Mouse (Mus musculus): Measurements from ENCODE around the gene Vkorc1l1.
A peak's percentile ranks its signal among the peaks of the same experiment; 100 is the strongest.
"Not testable (repeated sequence)": the region's sequence is repeated elsewhere in the genome, so short reads cannot be mapped to it uniquely, and the experiment has no call there.

The Vkorc1l1 gene

DNA sequence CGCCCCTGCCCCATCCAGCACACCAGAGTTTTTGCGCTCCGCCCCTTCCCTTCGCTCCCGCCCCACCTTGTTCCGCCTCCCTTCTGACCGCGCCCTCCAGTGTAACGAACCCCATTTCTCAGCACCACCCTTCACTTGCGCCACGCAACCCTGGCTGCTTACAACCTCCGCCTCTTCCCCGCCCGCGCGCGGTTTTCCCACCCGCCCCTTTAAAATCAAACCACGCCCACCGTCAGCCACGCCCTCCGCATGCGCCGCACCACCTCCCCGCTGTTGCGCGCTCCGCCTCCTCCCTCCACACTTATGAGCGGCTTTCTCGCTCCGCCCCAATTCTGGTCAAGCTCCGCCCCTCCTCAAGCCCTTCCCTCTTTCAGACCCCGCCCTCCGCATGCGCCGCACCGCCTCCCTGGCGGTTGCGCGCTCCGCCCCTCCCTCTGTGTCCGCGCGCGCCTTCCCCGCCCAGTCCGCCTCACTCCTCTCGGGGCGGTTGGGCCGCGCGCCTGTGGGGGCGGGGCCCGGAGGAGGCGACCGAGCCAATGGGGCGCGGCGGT is at the start of gene Vkorc1l1:
Gene Vkorc1l1, plus strand, starts transcription at position 476 of the 551 bp plus-strand sequence.
- peak; percentile 98 for DNase-seq (ENCODE audit: low read depth, low spot score)

GRCm38 (mm10) chr5:129895198-129896088 is 46.3 kb upstream of the Vkorc1l1 start, which contains the start of gene Zbed5:
Gene Zbed5 (plus strand): TSS chr5:129895723.
- DNase-seq (ENCODE audit: low read depth, low spot score): peak; percentile 90

DNA sequence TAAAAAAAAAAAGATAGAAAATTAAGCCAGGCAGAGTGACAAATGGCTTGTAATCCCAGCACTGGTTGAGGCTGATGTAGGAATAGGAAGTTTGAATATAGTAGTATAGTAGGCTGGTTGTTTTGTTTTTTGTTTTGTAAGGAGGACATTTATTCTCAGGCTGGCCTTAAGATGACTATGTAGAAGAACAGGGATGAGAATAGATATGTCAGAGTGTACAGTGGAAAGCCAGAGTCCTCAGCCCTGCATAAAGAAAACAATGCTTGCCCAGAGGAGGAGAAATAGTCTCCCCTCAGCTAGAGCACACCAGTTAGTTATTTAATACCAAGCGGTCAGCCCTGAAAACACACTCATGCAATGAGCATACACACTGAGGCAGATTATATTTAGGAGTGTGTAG is 43.3 kb upstream of the Vkorc1l1 start, which contains the start of gene Phkg1:
Gene Phkg1, minus strand, starts transcription at position 101 of the 400 bp plus-strand sequence.
- no peak for DNase-seq (ENCODE audit: low read depth, low spot score)

DNA sequence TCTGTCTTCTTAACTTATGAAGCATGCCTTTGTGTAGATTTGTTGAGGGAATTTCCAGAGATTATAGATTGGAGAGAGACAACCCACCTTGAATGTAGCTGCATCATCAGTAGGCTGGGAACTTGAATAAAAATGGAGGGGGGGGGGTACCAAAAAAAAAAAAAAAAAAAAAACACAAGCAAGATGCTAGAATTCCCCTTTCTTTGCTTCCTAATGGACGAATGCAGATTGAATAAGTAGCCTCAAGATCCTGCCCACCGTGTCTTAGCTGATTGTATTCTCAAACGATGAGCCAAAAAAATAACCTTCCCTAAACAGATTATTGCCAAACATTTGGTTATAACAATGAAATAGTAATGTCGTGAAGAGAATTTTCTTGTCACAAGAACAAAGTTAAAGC is 34.0 kb upstream of the Vkorc1l1 start:
- DNase-seq (ENCODE audit: low read depth, low spot score): no peak

GRCm38 (mm10) chr5:129908242-129908965 is 33.4 kb upstream of the Vkorc1l1 start, which contains the start of gene Nupr1l:
Gene Nupr1l (plus strand): TSS chr5:129908540.
- DNase-seq (ENCODE audit: low read depth, low spot score): no peak

DNA sequence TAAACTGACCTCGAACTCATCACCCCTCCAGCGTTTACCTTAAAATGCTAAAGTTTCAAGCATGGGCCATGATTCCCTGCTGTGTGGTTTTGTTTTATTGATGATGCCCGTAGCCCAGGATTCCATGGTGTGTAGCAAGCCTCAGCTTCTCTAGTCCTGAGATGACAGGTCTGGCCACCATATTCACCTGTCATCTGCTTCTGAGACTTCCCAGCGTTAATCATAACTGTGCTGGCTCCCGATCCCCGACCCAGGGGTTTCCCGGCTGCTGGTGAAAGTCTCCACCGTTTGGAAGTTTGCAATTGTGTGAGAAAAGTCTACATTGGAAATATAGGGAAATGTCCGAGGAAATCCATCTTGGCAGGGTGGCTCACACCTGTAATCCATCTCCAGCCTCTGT is 32.6 kb upstream of the Vkorc1l1 start:
- no peak for DNase-seq (ENCODE audit: low read depth, low spot score)

DNA sequence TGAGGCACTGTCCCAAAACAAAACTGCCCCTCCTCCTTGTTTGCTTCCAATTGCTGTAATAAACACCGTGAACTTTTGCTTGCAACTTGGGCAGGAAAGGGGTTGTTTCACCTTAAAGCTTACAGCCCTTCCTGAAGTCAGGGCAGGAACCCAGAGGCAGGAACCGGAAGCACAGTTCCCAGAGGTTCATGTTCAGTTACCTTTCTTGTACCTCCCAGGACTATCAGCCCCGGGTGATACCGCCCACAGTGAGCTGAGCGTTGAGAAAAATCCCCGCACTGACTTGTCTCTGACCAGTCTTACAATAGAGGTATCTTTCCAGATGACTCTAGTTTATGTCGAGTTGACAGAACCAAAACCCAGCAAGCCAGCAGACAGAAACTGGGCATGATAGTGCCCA is 32.2 kb upstream of the Vkorc1l1 start:
- no peak for DNase-seq (ENCODE audit: low read depth, low spot score)

DNA sequence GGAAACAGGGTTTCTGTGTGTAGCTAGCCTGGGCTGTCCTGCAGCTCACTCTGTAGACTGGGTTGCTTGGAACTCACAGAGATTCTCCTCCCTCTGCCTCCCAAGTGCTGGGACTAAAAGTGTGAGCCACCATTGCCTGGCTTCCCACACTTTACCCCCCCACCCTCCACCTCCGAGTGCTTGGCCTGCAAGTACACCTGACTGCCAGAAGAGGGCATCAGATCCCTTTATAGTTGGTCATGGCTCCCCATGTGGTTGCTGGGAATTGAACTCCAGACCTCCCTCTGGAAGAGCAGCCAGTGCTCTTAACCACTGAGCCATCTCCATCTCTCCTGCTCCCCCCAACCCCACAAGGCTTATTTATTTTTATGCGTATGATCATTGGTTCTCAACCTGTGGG is 27.7 kb upstream of the Vkorc1l1 start:
- DNase-seq (ENCODE audit: low read depth, low spot score): no peak

- not testable (repeated sequence) for DNase-seq (ENCODE audit: low read depth, low spot score)
Measured at GRCm38 (mm10) chr5:129915491-129915890, 26.3 kb upstream of the Vkorc1l1 start.

DNA sequence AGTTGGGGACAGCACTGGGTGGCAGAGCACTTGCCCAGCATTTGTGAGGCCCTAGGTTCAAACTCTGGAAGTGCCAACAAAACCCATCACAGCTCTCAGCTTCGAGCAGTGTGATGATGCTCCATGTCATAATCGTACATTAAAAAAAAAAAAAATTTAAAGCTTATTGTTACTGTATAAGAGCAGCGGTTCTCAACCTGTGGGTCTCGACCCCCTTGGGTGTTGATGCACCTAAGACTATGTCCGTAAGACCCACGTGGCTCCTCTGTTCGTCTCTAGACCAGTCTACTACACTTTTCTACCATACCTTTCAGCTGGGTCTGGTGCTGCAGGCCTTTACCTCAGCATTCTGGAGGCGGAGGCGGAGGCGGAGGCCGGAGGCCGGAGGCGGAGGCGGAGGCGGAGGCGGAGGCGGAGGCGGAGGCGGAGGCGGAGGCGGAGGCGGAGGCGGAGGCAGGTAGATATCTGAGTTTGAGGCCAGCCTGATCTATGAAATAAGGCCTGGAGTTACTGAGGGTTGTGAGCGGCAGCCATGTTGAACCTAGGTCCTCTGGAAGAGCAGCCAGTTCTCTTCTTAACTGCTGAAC is 23.6 kb upstream of the Vkorc1l1 start:
- no peak for DNase-seq (ENCODE audit: low read depth, low spot score)

DNA sequence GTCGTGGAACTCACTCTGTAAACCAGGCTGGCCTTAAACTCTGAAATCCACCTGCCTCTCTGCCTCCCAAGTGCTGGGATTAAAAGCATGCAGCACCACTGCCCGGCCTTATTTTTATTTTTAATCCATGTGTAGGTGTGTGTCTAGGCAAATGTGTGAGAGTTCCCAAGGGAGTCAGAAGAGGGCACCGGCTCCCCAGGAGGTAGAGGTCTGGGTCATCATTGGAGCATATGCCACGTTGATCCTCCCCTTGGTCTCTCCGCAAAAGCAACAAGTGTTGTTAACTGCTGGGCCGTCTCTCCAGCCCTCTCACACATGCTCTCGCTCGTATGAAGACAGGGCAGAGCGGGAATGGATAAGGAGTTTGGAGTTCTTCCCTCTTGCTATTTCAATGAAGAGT is 23.0 kb upstream of the Vkorc1l1 start:
- no peak for DNase-seq (ENCODE audit: low read depth, low spot score)

DNA sequence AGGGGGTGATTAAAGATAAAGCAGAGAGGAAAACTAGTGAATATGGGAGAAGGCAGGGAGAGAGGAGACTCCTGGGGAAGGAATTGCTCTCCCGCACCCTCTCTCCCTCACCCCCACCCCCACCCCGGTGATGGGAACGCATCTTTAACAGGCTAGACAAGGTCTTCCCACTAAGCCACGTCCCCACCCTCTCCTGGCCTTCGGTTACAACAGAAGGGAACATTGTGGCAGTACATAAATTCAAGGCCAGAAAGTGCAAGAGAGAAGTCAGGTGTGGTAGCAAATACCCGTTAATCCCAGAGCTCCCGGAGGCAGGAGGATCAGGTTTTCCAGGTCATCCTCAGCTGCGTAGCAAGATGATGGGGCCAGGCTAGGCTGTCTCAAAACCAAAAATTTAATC is 22.4 kb upstream of the Vkorc1l1 start:
- DNase-seq (ENCODE audit: low read depth, low spot score): no peak

- no peak for DNase-seq (ENCODE audit: low read depth, low spot score)
Measured at GRCm38 (mm10) chr5:129921972-129922371, 19.8 kb upstream of the Vkorc1l1 start.

GRCm38 (mm10) chr5:129924820-129925452 is 16.8 kb upstream of the Vkorc1l1 start:
- no peak for DNase-seq (ENCODE audit: low read depth, low spot score)

GRCm38 (mm10) chr5:129925933-129926332 is 15.8 kb upstream of the Vkorc1l1 start:
- DNase-seq (ENCODE audit: low read depth, low spot score): no peak

GRCm38 (mm10) chr5:129929924-129930855 is 11.6 kb upstream of the Vkorc1l1 start:
- DNase-seq (ENCODE audit: low read depth, low spot score): no peak

GRCm38 (mm10) chr5:129936941-129937340 is 4.8 kb upstream of the Vkorc1l1 start:
- DNase-seq (ENCODE audit: low read depth, low spot score): no peak

- no peak for DNase-seq (ENCODE audit: low read depth, low spot score)
Measured at GRCm38 (mm10) chr5:129940281-129940680, 1.5 kb upstream of the Vkorc1l1 start.

- DNase-seq (ENCODE audit: low read depth, low spot score): no peak
Measured at GRCm38 (mm10) chr5:129940736-129941494, 855 bp upstream of the Vkorc1l1 start.

All from WW6 (cell line).